Mouse (Mus musculus) midbrain, embryonic 10.5 days (tissue): Measurements from ENCODE around the gene Zfp688. TPM values are rescaled to one million over a fixed set of nuclear protein-coding genes. Genes with fewer than 3 reads are reported as not detected.
"Not testable (repeated sequence)": the region's sequence is repeated elsewhere in the genome, so short reads cannot be mapped to it uniquely, and the experiment has no call there.

Source experiments
- DNase-seq: peaks from one replicate; pipeline ENCODE4 v3.0.0-alpha.2; 2017; ENCODE audit warnings: low spot score
- H3K27ac ChIP-seq: fragments of 300-500 bp; sonication (generic); replicated peaks from 2 replicates; pipeline ENCODE4 v1.5.1; 2016; ENCODE audit warnings: mild to moderate bottlenecking
- H3K27me3 ChIP-seq: fragments of 300-500 bp; sonication (generic); 2 replicates; pipeline ENCODE4 v1.6.1; 2016; ENCODE audit warnings: low read depth, mild to moderate bottlenecking; ENCODE audit not compliant: poor library complexity, severe bottlenecking
- H3K36me3 ChIP-seq: fragments of 300-500 bp; sonication (generic); 2 replicates; pipeline ENCODE4 v1.6.1; 2016; ENCODE audit warnings: mild to moderate bottlenecking, moderate library complexity
- H3K4me1 ChIP-seq: fragments of 300-500 bp; sonication (generic); 2 replicates; pipeline ENCODE4 v1.6.1; 2016
- H3K4me3 ChIP-seq: fragments of 300-500 bp; sonication (generic); 2 replicates; pipeline ENCODE4 v1.5.1; 2016; ENCODE audit warnings: mild to moderate bottlenecking, moderate library complexity
- H3K9me3 ChIP-seq: fragments of 300-500 bp; sonication (generic); replicated peaks from 2 replicates; pipeline ENCODE4 v1.6.1; 2016; ENCODE audit warnings: mild to moderate bottlenecking
- WGBS: fragments of 180-500 bp; shearing (Covaris S2); methylation state at CpG from one replicate; pipeline ENCODE4 v1.1.7; 2016; 5-methylcytosine and 5-hydroxymethylcytosine counted together
- polyA plus RNA-seq: library from polyadenylated mRNA; unstranded; fragments of >200 nt; fragmentation: Nextera tagmentation; extraction: Ambion mirVana; gene quantifications from 2 replicates; pipeline ENCODE4 v1.2.1, GENCODE M21; 2016

The Zfp688 gene
- polyA plus RNA-seq, 1 experiment from 2014 or later = 34.4 TPM

- H3K27me3 ChIP-seq = no peaks in the 10 kb centered on the region
- H3K27ac ChIP-seq = peak overlapping the region; percentile 99
- H3K9me3 ChIP-seq = no peaks in the 10 kb centered on the region
- H3K36me3 ChIP-seq = peaks cover 69% of the 10 kb centered on the region
- peaks cover 47% of the 10 kb centered on the region for H3K4me1 ChIP-seq
- H3K4me3 ChIP-seq = peak overlapping the region; percentile 93
- DNase-seq = no peak
- WGBS = 89% methylated on average over 7 of the region's 7 CpGs
These were observed 28.1 kb upstream of the Zfp688 start for GRCm38 (mm10) chr7:127449966-127450365.

DNA sequence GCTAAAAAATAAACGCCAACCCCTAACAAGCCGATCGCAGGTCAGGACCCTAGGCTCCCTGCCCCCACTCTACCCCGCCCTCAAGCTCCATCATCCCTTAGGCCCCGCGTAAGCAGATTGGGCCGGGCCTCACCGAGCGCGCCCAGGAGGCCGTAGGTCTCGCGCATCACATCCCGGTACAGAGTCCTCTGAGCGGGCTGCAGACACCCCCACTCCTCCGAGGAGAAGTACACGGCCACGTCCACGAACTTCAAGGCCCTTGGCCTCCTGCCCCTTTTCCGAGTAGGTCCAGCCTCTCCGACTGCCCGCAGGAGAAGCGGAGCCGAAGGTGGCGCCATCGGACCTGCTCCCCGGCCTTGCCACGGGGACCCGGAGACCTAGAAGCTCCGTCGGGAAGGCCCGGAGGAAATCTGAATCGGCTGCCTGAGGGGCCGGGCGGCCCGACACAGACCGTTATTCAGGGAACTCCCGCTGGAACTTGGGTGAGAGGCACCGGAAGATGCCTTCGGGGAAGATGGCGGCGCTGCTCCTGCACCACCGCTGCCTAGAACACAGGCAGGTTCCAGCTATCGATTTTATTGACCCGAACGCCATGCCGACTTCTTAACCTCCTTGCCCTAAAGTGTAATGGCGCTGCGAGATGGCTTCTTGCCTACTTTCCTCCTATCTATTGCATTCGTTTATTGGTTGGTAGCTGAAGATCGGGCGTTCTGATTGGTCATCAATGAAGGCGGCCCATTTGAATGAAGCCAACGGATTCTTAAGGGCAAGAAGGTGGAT is 26.8 kb upstream of the Zfp688 start, which contains the start of gene Zfp689:
TSS of gene Zfp689 (minus strand) at position 638 of the 780 bp plus-strand sequence.
- Histone ChIP-seq H3K9me3 (no peaks in the 10 kb centered on the region), H3K36me3 (peaks cover 71% of the 10 kb centered on the region), H3K27me3 (no peaks in the 10 kb centered on the region), H3K4me1 (peaks cover 53% of the 10 kb centered on the region), H3K4me3 (peak within 1 kb of the TSS; percentile 93), H3K27ac (peak within 1 kb of the TSS; percentile 99)
- DNase-seq = peak; percentile 93
- under 1% methylated on average over 54 of the region's 54 CpGs for WGBS

GRCm38 (mm10) chr7:127443976-127444375 is 22.1 kb upstream of the Zfp688 start:
- Histone ChIP-seq H3K27ac (no peak overlapping the region), H3K4me1 (peaks cover 15% of the 10 kb centered on the region), H3K36me3 (peaks cover 72% of the 10 kb centered on the region), H3K27me3 (no peaks in the 10 kb centered on the region), H3K9me3 (no peaks in the 10 kb centered on the region), H3K4me3 (no peak overlapping the region)
- 89% methylated on average over 20 of the region's 20 CpGs for WGBS
- DNase-seq = no peak

GRCm38 (mm10) chr7:127437724-127438123 is 15.9 kb upstream of the Zfp688 start:
- Histone ChIP-seq H3K4me3 (no peak overlapping the region), H3K36me3 (peaks cover 22% of the 10 kb centered on the region), H3K4me1 (no peaks in the 10 kb centered on the region), H3K9me3 (peaks cover 14% of the 10 kb centered on the region; the same call in 1 of the 2 replicates), H3K27me3 (no peaks in the 10 kb centered on the region), H3K27ac (no peak overlapping the region)
- DNase-seq = no peak
- WGBS = 90% methylated on average over 3 of the region's 3 CpGs

- no peak overlapping the region for H3K4me3 ChIP-seq
- no peaks in the 10 kb centered on the region for H3K27me3 ChIP-seq
- H3K4me1 ChIP-seq = no peaks in the 10 kb centered on the region
- H3K36me3 ChIP-seq = 0 out of 2 replicates have a peak, but pooled peaks cover under 1% of the 10 kb centered on the region
- H3K9me3 ChIP-seq = peaks cover 14% of the 10 kb centered on the region; the same call in 1 of the 2 replicates
- H3K27ac ChIP-seq = no peak overlapping the region
- no peak for DNase-seq
- WGBS = 89% methylated on average over 4 of the region's 4 CpGs
These were observed 13.3 kb upstream of the Zfp688 start for GRCm38 (mm10) chr7:127435206-127435605.

- Histone ChIP-seq H3K27ac (no peak overlapping the region), H3K9me3 (no peaks in the 10 kb centered on the region), H3K4me1 (peaks cover 14% of the 10 kb centered on the region), H3K36me3 (no peaks in the 10 kb centered on the region), H3K4me3 (no peak overlapping the region), H3K27me3 (peaks cover 18% of the 10 kb centered on the region)
- WGBS = 71% methylated on average over 3 of the region's 3 CpGs
- DNase-seq = no peak
These were observed 4.5 kb upstream of the Zfp688 start for GRCm38 (mm10) chr7:127426354-127426753.

DNA sequence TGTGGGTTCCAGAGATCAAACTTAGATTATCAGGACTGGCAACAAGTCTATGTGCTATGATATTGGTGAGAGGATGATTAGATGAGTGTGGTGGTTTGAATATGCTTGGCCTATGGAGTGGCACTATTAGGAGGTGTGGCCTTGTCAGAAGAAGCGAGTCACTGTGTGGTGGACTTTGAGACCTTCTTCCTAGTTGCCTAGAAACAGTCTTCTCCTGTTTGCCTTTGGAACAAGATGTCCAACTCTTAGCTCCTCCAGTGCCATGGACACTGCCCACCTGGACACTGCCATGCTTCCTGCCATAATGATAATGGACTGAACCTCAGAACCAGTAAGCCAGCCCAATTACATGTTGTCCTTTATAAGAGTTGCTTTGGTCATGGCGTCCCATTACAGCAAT is 4.0 kb upstream of the Zfp688 start:
- no peaks in the 10 kb centered on the region for H3K9me3 ChIP-seq
- no peak overlapping the region for H3K27ac ChIP-seq
- 85% methylated on average over 2 of the region's 2 CpGs for WGBS
- H3K4me1 ChIP-seq = peaks cover 19% of the 10 kb centered on the region
- no peak for DNase-seq
- no peaks in the 10 kb centered on the region for H3K36me3 ChIP-seq
- no peak overlapping the region for H3K4me3 ChIP-seq
- H3K27me3 ChIP-seq = peaks cover 18% of the 10 kb centered on the region

GRCm38 (mm10) chr7:127425291-127425690 is 3.4 kb upstream of the Zfp688 start:
- Histone ChIP-seq H3K4me1 (peaks cover 22% of the 10 kb centered on the region), H3K27me3 (peaks cover 18% of the 10 kb centered on the region), H3K4me3 (no peak overlapping the region), H3K9me3 (no peaks in the 10 kb centered on the region), H3K27ac (no peak overlapping the region), H3K36me3 (no peaks in the 10 kb centered on the region)
- DNase-seq = no peak
- 83% methylated on average over 3 of the region's 3 CpGs for WGBS

GRCm38 (mm10) chr7:127422247-127422646 is 379 bp upstream of the Zfp688 start:
- DNase-seq = no peak
- Histone ChIP-seq H3K9me3 (no peaks in the 10 kb centered on the region), H3K36me3 (peaks cover 25% of the 10 kb centered on the region), H3K27ac (peak overlapping the region; percentile 93; the same call in 1 of the 2 replicates), H3K27me3 (peaks cover 18% of the 10 kb centered on the region), H3K4me1 (peaks cover 22% of the 10 kb centered on the region), H3K4me3 (peak overlapping the region; percentile 93)
- WGBS = 2% methylated on average over 15 of the region's 15 CpGs

GRCm38 (mm10) chr7:127411418-127411817 is 10.4 kb downstream of the Zfp688 start:
- WGBS = 74% methylated on average over 2 of the region's 2 CpGs
- Histone ChIP-seq H3K4me1 (peaks cover 4% of the 10 kb centered on the region), H3K4me3 (no peak overlapping the region), H3K36me3 (peaks cover 5% of the 10 kb centered on the region), H3K27me3 (no peaks in the 10 kb centered on the region), H3K27ac (no peak overlapping the region), H3K9me3 (no peaks in the 10 kb centered on the region)
- no peak for DNase-seq

DNA sequence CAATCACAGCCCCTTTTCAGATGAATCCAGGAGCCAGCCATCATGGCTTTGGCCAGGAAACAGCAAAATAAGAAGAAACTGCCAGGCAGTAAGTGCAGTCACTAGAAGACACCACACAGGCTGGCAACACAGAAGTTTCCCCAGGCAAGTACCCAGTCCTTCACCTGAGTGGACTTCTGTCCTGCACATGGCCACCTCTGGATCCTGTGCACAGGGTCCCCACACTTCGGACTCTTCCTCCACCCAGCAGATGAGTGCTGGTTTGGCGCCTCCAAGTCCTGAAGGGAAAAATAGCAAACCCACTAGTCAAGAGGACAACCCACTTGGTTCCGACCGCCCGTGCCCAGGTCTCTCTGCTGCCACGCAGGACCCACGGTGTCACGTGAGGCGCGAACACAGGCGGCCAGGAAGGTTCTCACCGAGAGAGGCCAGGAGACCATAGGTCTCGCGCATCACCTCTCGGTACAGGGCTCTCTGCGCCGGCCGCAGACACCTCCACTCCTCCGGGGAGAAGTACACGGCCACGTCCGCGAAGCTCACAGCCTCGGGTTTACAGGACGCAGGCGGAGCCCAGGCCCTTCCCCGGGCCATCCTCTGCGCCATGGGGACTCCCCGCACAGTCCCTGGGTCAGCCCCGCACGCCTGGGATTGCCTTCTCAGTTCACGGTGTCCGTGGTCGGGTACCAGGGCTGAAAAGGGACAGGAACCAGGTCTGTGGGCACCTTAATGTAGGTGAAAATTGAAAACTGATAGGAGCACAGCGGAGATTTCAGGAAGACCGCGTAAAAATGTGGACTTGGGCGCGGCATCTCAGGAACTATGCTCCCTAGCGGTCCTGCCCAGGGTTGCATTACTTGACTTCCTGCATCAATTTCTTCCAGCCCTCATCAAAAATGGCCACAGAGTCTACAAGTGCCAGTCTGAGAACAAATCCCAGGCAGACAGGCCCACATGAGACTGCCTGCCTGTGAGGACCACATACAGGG is 15.6 kb downstream of the Zfp688 start, which contains the start of gene Zfp764:
TSS of gene Zfp764 (minus strand) at position 821 of the 986 bp plus-strand sequence.
- Histone ChIP-seq H3K36me3 (peaks cover 12% of the 10 kb centered on the region), H3K4me1 (peaks cover 13% of the 10 kb centered on the region), H3K27ac (peak within 1 kb of the TSS; percentile 90), H3K4me3 (peak within 1 kb of the TSS; percentile 69)
- not testable (repeated sequence) for H3K9me3 ChIP-seq, H3K27me3 ChIP-seq
- DNase-seq = peak; percentile 81
- WGBS = 8% methylated on average over 40 of the region's 40 CpGs

DNA sequence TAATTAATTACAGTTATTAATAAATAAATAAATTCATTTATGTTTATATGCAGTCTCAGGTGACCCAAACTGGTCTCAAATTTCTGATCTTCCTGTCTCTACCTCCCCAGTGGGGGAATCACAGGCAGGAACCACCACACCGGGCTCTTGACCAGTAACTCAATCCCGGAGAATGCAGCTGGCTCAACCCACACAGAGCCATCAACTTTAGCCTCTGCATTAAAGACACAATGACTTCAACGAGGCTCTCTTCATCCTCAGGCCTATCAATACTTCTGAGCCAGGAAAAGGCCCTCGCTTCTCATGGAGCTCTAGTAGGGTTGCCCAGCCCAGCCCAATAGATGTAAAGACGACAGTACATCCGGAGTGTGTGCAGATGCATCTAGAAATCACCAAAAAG is 17.8 kb downstream of the Zfp688 start:
- not testable (repeated sequence) for DNase-seq, H3K27me3 ChIP-seq, H3K9me3 ChIP-seq, H3K4me3 ChIP-seq, H3K27ac ChIP-seq
- Histone ChIP-seq H3K4me1 (peaks cover 13% of the 10 kb centered on the region), H3K36me3 (peaks cover 12% of the 10 kb centered on the region)
- 94% methylated on average over 6 of the region's 6 CpGs for WGBS
